Mouse (Mus musculus) heart, adult 2 months (tissue): ENCODE data around the gene AI597479.

Source experiments
- EP300 ChIP-seq: fragments of 200-500 bp; IDR thresholded peaks from 2 replicates; pipeline ENCODE4 v1.6.1; 2011; ENCODE audit warnings: low read depth, low read length, control low read depth; ENCODE audit not compliant: insufficient read depth
- POLR2A ChIP-seq: fragments of 200-500 bp; IDR thresholded peaks from 2 replicates; pipeline ENCODE4 v1.6.1; 2011; ENCODE audit warnings: mild to moderate bottlenecking, low read depth, low read length, control low read depth; ENCODE audit not compliant: insufficient read depth

- peak; percentile 38; the same call in 1 of the 2 replicates for TF ChIP-seq EP300
- no peak for TF ChIP-seq POLR2A
Observed at GRCm38 (mm10) chr1:43162394-43162793, 63.9 kb downstream of the AI597479 start.
